Mouse (Mus musculus) heart, adult 2 months (tissue): ENCODE measurements around the gene Samd5.

Experiments
- CTCF ChIP-seq: fragments of 200-600 bp; IDR thresholded peaks from 2 replicates; pipeline ENCODE4 v1.8.1; 2022; ENCODE audit warnings: antibody characterized with exemption, mild to moderate bottlenecking, moderate library complexity
- EP300 ChIP-seq: fragments of 200-500 bp; IDR thresholded peaks from 2 replicates; pipeline ENCODE4 v1.6.1; 2011; ENCODE audit warnings: low read depth, low read length, control low read depth; ENCODE audit not compliant: insufficient read depth
- POLR2A ChIP-seq: fragments of 200-500 bp; IDR thresholded peaks from 2 replicates; pipeline ENCODE4 v1.6.1; 2011; ENCODE audit warnings: mild to moderate bottlenecking, low read depth, low read length, control low read depth; ENCODE audit not compliant: insufficient read depth

DNA sequence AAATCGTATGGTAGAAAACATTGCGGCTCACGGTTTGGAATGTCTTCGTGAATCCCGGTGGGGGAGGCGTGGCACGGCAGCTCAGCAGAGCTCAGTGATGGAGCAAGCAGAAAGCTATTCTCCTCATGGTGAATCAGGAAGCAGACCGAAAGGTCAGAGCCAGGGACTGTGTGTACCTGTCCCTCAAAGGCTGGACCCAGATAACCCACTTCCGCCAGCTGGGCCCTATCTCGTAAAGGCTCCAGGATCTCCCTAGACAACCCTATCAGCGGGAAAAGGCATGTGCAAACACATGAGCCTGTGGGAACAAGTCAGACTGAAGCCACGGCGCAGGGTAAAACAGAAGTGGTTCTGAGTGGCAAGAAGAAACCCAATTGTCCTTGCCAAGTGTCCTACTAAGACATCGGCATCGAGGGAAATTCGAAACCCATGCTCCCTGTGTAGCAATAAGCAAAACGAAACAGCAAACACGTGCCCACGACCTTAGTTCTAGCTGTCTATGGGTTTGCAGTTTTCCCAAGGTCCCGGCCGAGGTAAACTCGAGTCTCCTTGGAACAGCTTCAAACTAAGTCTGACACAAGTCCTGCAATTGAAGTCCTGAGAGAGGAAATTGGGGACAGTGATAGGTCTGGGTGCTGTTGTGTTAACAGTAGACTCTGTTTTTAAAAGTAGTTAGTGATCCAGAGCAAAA is 24.2 kb upstream of the Samd5 start:
- TF ChIP-seq POLR2A (no peak), CTCF (no peak), EP300 (0 out of 2 replicates have a peak, but pooled peaks have one; percentile 25)
